Mouse (Mus musculus): ENCODE data around the gene Nadk. TPM values are rescaled to one million over a fixed set of nuclear protein-coding genes. Genes with fewer than 3 reads are reported as not detected.
A peak's percentile ranks its signal among the peaks of the same experiment; 100 is the strongest.

The Nadk gene
- polyA plus RNA-seq, 1 experiment from 2014 or later: 110 TPM

- WGBS: 92% methylated on average over 11 of the region's 11 CpGs
- no peak overlapping the region for H3K27ac ChIP-seq (replicated peaks)
Observed at GRCm38 (mm10) chr4:155574931-155575330, 12.8 kb downstream of the Nadk start.

GRCm38 (mm10) chr4:155575521-155575920, 13.3 kb downstream of the Nadk start:
- DNase-seq (ENCODE audit: low spot score): no peak
- no peaks in the 10 kb centered on the region for H3K27me3 ChIP-seq (ENCODE audit: low read depth, poor library complexity, severe bottlenecking)
- no peak overlapping the region for H3K27ac ChIP-seq (replicated peaks)
- no peaks in the 10 kb centered on the region for H3K9me3 ChIP-seq (replicated peaks)
- H3K4me3 ChIP-seq: no peak overlapping the region
- WGBS: 91% methylated on average over 8 of the region's 8 CpGs
- peaks cover 47% of the 10 kb centered on the region for H3K36me3 ChIP-seq
- peaks cover 5% of the 10 kb centered on the region; the same call in 1 of the 2 replicates for H3K4me1 ChIP-seq

More at GRCm38 (mm10) chr4:155574931-155575330, 12.8 kb downstream of the Nadk start:
- Histone ChIP-seq H3K36me3 (peaks cover 47% of the 10 kb centered on the region), H3K4me3 (no peak overlapping the region), H3K4me1 (peaks cover 5% of the 10 kb centered on the region; the same call in 1 of the 2 replicates), H3K27me3 (ENCODE audit: low read depth, poor library complexity, severe bottlenecking) (no peaks in the 10 kb centered on the region), H3K9me3 (replicated peaks) (no peaks in the 10 kb centered on the region)
- DNase-seq (ENCODE audit: low spot score): no peak

GRCm38 (mm10) chr4:155577132-155577531, 15.0 kb downstream of the Nadk start:
- Histone ChIP-seq H3K36me3 (peaks cover 57% of the 10 kb centered on the region), H3K27me3 (ENCODE audit: low read depth, poor library complexity, severe bottlenecking) (no peaks in the 10 kb centered on the region), H3K27ac (replicated peaks) (no peak overlapping the region), H3K4me1 (no peaks in the 10 kb centered on the region), H3K9me3 (replicated peaks) (no peaks in the 10 kb centered on the region), H3K4me3 (no peak overlapping the region)
- 93% methylated on average over 9 of the region's 9 CpGs for WGBS
- no peak for DNase-seq (ENCODE audit: low spot score)

GRCm38 (mm10) chr4:155577741-155578140, 15.6 kb downstream of the Nadk start:
- H3K9me3 ChIP-seq (replicated peaks): no peaks in the 10 kb centered on the region
- H3K4me1 ChIP-seq: no peaks in the 10 kb centered on the region
- H3K27me3 ChIP-seq (ENCODE audit: low read depth, poor library complexity, severe bottlenecking): no peaks in the 10 kb centered on the region
- WGBS: 91% methylated on average over 5 of the region's 5 CpGs
- H3K4me3 ChIP-seq: no peak overlapping the region
- no peak overlapping the region for H3K27ac ChIP-seq (replicated peaks)
- peaks cover 64% of the 10 kb centered on the region for H3K36me3 ChIP-seq
- DNase-seq (ENCODE audit: low spot score): no peak

- Histone ChIP-seq H3K9me3 (replicated peaks) (no peaks in the 10 kb centered on the region), H3K27ac (replicated peaks) (no peak overlapping the region), H3K4me1 (no peaks in the 10 kb centered on the region), H3K27me3 (ENCODE audit: low read depth, poor library complexity, severe bottlenecking) (no peaks in the 10 kb centered on the region), H3K4me3 (no peak overlapping the region), H3K36me3 (peaks cover 69% of the 10 kb centered on the region)
- DNase-seq (ENCODE audit: low spot score): no peak
- WGBS: 94% methylated on average over 7 of the region's 7 CpGs
Observed at GRCm38 (mm10) chr4:155578336-155579125, 16.4 kb downstream of the Nadk start.

GRCm38 (mm10) chr4:155580420-155580819, 18.2 kb downstream of the Nadk start:
- Histone ChIP-seq H3K9me3 (replicated peaks) (no peaks in the 10 kb centered on the region), H3K27me3 (ENCODE audit: low read depth, poor library complexity, severe bottlenecking) (no peaks in the 10 kb centered on the region), H3K4me3 (no peak overlapping the region), H3K27ac (replicated peaks) (no peak overlapping the region), H3K36me3 (peaks cover 83% of the 10 kb centered on the region), H3K4me1 (no peaks in the 10 kb centered on the region)
- peak; percentile 52 for DNase-seq (ENCODE audit: low spot score)
- 32% methylated on average over 1 of the region's 1 CpGs for WGBS

GRCm38 (mm10) chr4:155582279-155582905, 20.2 kb downstream of the Nadk start:
- H3K36me3 ChIP-seq: peaks cover 84% of the 10 kb centered on the region
- no peaks in the 10 kb centered on the region for H3K9me3 ChIP-seq (replicated peaks)
- DNase-seq (ENCODE audit: low spot score): no peak
- no peak overlapping the region for H3K27ac ChIP-seq (replicated peaks)
- no peak overlapping the region for H3K4me3 ChIP-seq
- WGBS: 92% methylated on average over 6 of the region's 6 CpGs
- H3K4me1 ChIP-seq: no peaks in the 10 kb centered on the region
- H3K27me3 ChIP-seq (ENCODE audit: low read depth, poor library complexity, severe bottlenecking): no peaks in the 10 kb centered on the region

- Histone ChIP-seq H3K27ac (replicated peaks) (no peak overlapping the region), H3K9me3 (replicated peaks) (no peaks in the 10 kb centered on the region), H3K27me3 (ENCODE audit: low read depth, poor library complexity, severe bottlenecking) (no peaks in the 10 kb centered on the region), H3K4me3 (no peak overlapping the region), H3K4me1 (no peaks in the 10 kb centered on the region), H3K36me3 (peaks cover 63% of the 10 kb centered on the region)
- DNase-seq (ENCODE audit: low spot score): no peak
- 92% methylated on average over 5 of the region's 5 CpGs for WGBS
Observed at GRCm38 (mm10) chr4:155589356-155589755, 27.2 kb downstream of the Nadk start.

- Histone ChIP-seq H3K27me3 (ENCODE audit: low read depth, poor library complexity, severe bottlenecking) (no peaks in the 10 kb centered on the region), H3K9me3 (replicated peaks) (no peaks in the 10 kb centered on the region), H3K27ac (replicated peaks) (no peak overlapping the region), H3K4me3 (no peak overlapping the region), H3K36me3 (peaks cover 45% of the 10 kb centered on the region), H3K4me1 (no peaks in the 10 kb centered on the region)
- DNase-seq (ENCODE audit: low spot score): no peak
- 84% methylated on average over 7 of the region's 7 CpGs for WGBS
Observed at GRCm38 (mm10) chr4:155591012-155591719, 29.0 kb downstream of the Nadk start.

GRCm38 (mm10) chr4:155593780-155594179, 31.6 kb downstream of the Nadk start:
- Histone ChIP-seq H3K9me3 (replicated peaks) (0 out of 2 replicates have a peak, but pooled peaks cover 2% of the 10 kb centered on the region), H3K4me3 (no peak overlapping the region), H3K4me1 (no peaks in the 10 kb centered on the region), H3K27ac (replicated peaks) (no peak overlapping the region), H3K36me3 (peaks cover 19% of the 10 kb centered on the region), H3K27me3 (ENCODE audit: low read depth, poor library complexity, severe bottlenecking) (no peaks in the 10 kb centered on the region)
- 89% methylated on average over 1 of the region's 1 CpGs for WGBS
- DNase-seq (ENCODE audit: low spot score): no peak

GRCm38 (mm10) chr4:155595777-155596176, 33.6 kb downstream of the Nadk start:
- 0 out of 2 replicates have a peak, but pooled peaks cover 2% of the 10 kb centered on the region for H3K9me3 ChIP-seq (replicated peaks)
- H3K27ac ChIP-seq (replicated peaks): no peak overlapping the region
- H3K4me1 ChIP-seq: peaks cover 2% of the 10 kb centered on the region
- 89% methylated on average over 3 of the region's 3 CpGs for WGBS
- no peak for DNase-seq (ENCODE audit: low spot score)
- no peaks in the 10 kb centered on the region for H3K27me3 ChIP-seq (ENCODE audit: low read depth, poor library complexity, severe bottlenecking)
- H3K4me3 ChIP-seq: no peak overlapping the region
- H3K36me3 ChIP-seq: no peaks in the 10 kb centered on the region

GRCm38 (mm10) chr4:155596606-155597005, 34.4 kb downstream of the Nadk start:
- H3K9me3 ChIP-seq (replicated peaks): 0 out of 2 replicates have a peak, but pooled peaks cover 2% of the 10 kb centered on the region
- no peak overlapping the region for H3K27ac ChIP-seq (replicated peaks)
- 81% methylated on average over 5 of the region's 5 CpGs for WGBS

More at GRCm38 (mm10) chr4:155596606-155597005, 34.4 kb downstream of the Nadk start:
- DNase-seq (ENCODE audit: low spot score): no peak
- Histone ChIP-seq H3K27me3 (ENCODE audit: low read depth, poor library complexity, severe bottlenecking) (no peaks in the 10 kb centered on the region), H3K4me1 (peaks cover 6% of the 10 kb centered on the region), H3K36me3 (no peaks in the 10 kb centered on the region), H3K4me3 (no peak overlapping the region)

All from midbrain, embryonic 10.5 days (tissue).